Mouse (Mus musculus): ENCODE measurements at regions not wholly inside any gene's neighbourhood (a gene's known extent, or its start where the extent isn't known, plus 50 kb on each side); places are given as distances from the start of the nearest gene placed in this dataset.
"Not testable (repeated sequence)": the region's sequence is repeated elsewhere in the genome, so short reads cannot be mapped to it uniquely, and the experiment has no call there.

- no peak for DNase-seq
Observed at GRCm38 (mm10) chr12:64788761-64789160, 128.9 kb upstream of the Gm527 start.

GRCm38 (mm10) chr12:64808492-64808891 is 109.2 kb upstream of the Gm527 start:
- DNase-seq = not testable (repeated sequence)

- no peak for DNase-seq
Observed at GRCm38 (mm10) chr12:64810081-64810480, 107.6 kb upstream of the Gm527 start.

GRCm38 (mm10) chr12:64815871-64816270 is 101.8 kb upstream of the Gm527 start:
- no peak for DNase-seq

GRCm38 (mm10) chr12:64817056-64817810 is 100.5 kb upstream of the Gm527 start:
- DNase-seq = peak; percentile 17

- DNase-seq = no peak
Observed at GRCm38 (mm10) chr12:64820722-64821121, 97.0 kb upstream of the Gm527 start.

GRCm38 (mm10) chr12:64829662-64830249 is 88.0 kb upstream of the Gm527 start:
- peak; percentile 15 for DNase-seq

GRCm38 (mm10) chr12:64832313-64833151 is 85.2 kb upstream of the Gm527 start:
- DNase-seq = no peak

GRCm38 (mm10) chr12:64857709-64858108 is 60.0 kb upstream of the Gm527 start:
- DNase-seq = no peak
